Mouse (Mus musculus) lung, embryonic 14.5 days (tissue): ENCODE measurements at regions not wholly inside any gene's neighbourhood (a gene's known extent, or its start where the extent isn't known, plus 50 kb on each side); places are given as distances from the start of the nearest gene placed in this dataset.

Experiments
- ATAC-seq: fragments of 200-750 bp; cut with Nextera tagmentation; 2 replicates; pipeline ENCODE4 v1.8.0; 2017; ENCODE audit warnings: mild to moderate bottlenecking, moderate TSS enrichment, moderate library complexity; ENCODE audit not compliant: insufficient read depth
- DNase-seq: peaks from one replicate; pipeline ENCODE4 v3.0.0-alpha.2; 2015
- H3K27ac ChIP-seq: fragments of 300-500 bp; sonication (generic); 2 replicates; pipeline ENCODE4 v1.5.1; 2014; ENCODE audit warnings: low read depth, mild to moderate bottlenecking, moderate library complexity
- H3K27me3 ChIP-seq: fragments of 300-500 bp; sonication (generic); 2 replicates; pipeline ENCODE4 v1.6.1; 2014; ENCODE audit warnings: low read length, control low read depth; ENCODE audit not compliant: insufficient read depth
- H3K36me3 ChIP-seq: fragments of 300-500 bp; sonication (generic); 2 replicates; pipeline ENCODE4 v1.6.1; 2014; ENCODE audit warnings: control low read depth; ENCODE audit not compliant: insufficient read depth
- H3K4me1 ChIP-seq: fragments of 300-500 bp; sonication (generic); 2 replicates; pipeline ENCODE4 v1.6.1; 2014; ENCODE audit warnings: antibody characterized with exemption, control low read depth; ENCODE audit not compliant: insufficient read depth
- H3K4me2 ChIP-seq: fragments of 300-500 bp; sonication (generic); 2 replicates; pipeline ENCODE4 v1.6.1; 2014; ENCODE audit warnings: mild to moderate bottlenecking
- H3K4me3 ChIP-seq: fragments of 300-500 bp; sonication (generic); 2 replicates; pipeline ENCODE4 v1.5.1; 2014; ENCODE audit warnings: low read depth, low read length
- H3K9ac ChIP-seq: fragments of 300-500 bp; sonication (generic); 2 replicates; pipeline ENCODE4 v1.6.1; 2014
- H3K9me3 ChIP-seq: fragments of 300-500 bp; sonication (generic); 2 replicates; pipeline ENCODE4 v1.6.1; 2016; ENCODE audit warnings: low read depth, low read length, control low read depth
- CTCF ChIP-seq: IDR thresholded peaks from 2 replicates; pipeline ENCODE4 v1.5.1; 2016; ENCODE audit warnings: antibody characterized with exemption, low read depth
- WGBS: fragments of 180-500 bp; shearing (Covaris S2); extraction: QIAGEN DNeasy Blood & Tissue Kit; methylation state at CpG from one replicate; pipeline ENCODE4 v1.1.7; 2014; 5-methylcytosine and 5-hydroxymethylcytosine counted together

GRCm38 (mm10) chr3:101162536-101163159 is 52.6 kb upstream of the Ptgfrn start:
- WGBS = 36% methylated on average over 14 of the region's 14 CpGs
- Histone ChIP-seq H3K27me3 (no peaks in the 10 kb centered on the region), H3K27ac (no peak overlapping the region), H3K36me3 (no peaks in the 10 kb centered on the region), H3K4me1 (peaks cover 9% of the 10 kb centered on the region), H3K4me2 (no peak overlapping the region; the same call in 1 of the 2 replicates), H3K9ac (no peak overlapping the region), H3K9me3 (no peaks in the 10 kb centered on the region), H3K4me3 (no peak overlapping the region)
- no peak for ATAC-seq
- DNase-seq = peak; percentile 61
- no peak for TF ChIP-seq CTCF

GRCm38 (mm10) chr3:101161941-101162531 is 52.0 kb upstream of the Ptgfrn start:
- no peak overlapping the region for H3K27ac ChIP-seq
- H3K4me2 ChIP-seq = peak overlapping the region; percentile 35; the same call in 1 of the 2 replicates
- DNase-seq (peak; percentile 18), ATAC-seq (peak; percentile 43; the same call in 1 of the 2 replicates)
- no peaks in the 10 kb centered on the region for H3K9me3 ChIP-seq
- H3K36me3 ChIP-seq = no peaks in the 10 kb centered on the region
- no peak overlapping the region; the same call in 1 of the 2 replicates for H3K9ac ChIP-seq
- TF ChIP-seq CTCF = no peak
- no peaks in the 10 kb centered on the region for H3K27me3 ChIP-seq
- no peak overlapping the region for H3K4me3 ChIP-seq
- WGBS = 40% methylated on average over 14 of the region's 14 CpGs
- H3K4me1 ChIP-seq = peaks cover 9% of the 10 kb centered on the region

GRCm38 (mm10) chr3:101161421-101161940 is 51.4 kb upstream of the Ptgfrn start:
- Histone ChIP-seq H3K27me3 (no peaks in the 10 kb centered on the region), H3K36me3 (no peaks in the 10 kb centered on the region), H3K9me3 (no peaks in the 10 kb centered on the region), H3K9ac (no peak overlapping the region; the same call in 1 of the 2 replicates), H3K4me2 (peak overlapping the region; percentile 35; the same call in 1 of the 2 replicates), H3K4me3 (no peak overlapping the region), H3K4me1 (peaks cover 9% of the 10 kb centered on the region), H3K27ac (no peak overlapping the region)
- peak; percentile 53; the same call in 1 of the 2 replicates for ATAC-seq
- peak; percentile 55 for DNase-seq
- WGBS = 13% methylated on average over 11 of the region's 11 CpGs
- no peak for TF ChIP-seq CTCF
